Mouse (Mus musculus): Measurements from ENCODE around the gene Aldh1a1.
"Not testable (repeated sequence)": the region's sequence is repeated elsewhere in the genome, so short reads cannot be mapped to it uniquely, and the experiment has no call there.

Aldh1a1 gene

GRCm38 (mm10) chr19:20492491-20492890 lies at the start of gene Aldh1a1:
Aldh1a1 (plus strand) TSS chr19:20492715.
- no peak for DNase-seq

- DNase-seq = no peak
Observed at GRCm38 (mm10) chr19:20447807-20448206, 44.7 kb upstream of the Aldh1a1 start.

- DNase-seq = no peak
Observed at GRCm38 (mm10) chr19:20449546-20449945, 43.0 kb upstream of the Aldh1a1 start.

DNA sequence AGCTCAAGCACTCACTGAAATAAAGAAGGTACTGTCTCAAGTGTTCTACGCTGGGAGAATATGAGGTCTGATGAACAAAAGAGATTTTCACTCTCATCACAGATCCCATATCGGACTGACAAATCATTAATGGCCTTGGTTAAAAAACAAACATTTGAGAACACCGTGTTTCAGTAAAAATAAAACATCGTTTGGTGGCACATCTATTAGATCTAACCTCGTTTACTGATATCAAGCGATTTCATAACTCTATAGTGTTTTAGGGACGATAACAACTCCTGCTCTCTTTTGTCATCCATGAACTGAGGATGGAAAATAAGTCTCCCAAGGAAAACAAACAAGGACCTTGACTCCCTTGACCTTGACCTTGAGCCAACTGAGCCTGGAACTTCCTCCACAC lies 41.5 kb upstream of the Aldh1a1 start:
- no peak for DNase-seq

GRCm38 (mm10) chr19:20484497-20484896 lies 8.0 kb upstream of the Aldh1a1 start:
- no peak for DNase-seq

- DNase-seq = no peak
Observed at GRCm38 (mm10) chr19:20491950-20492349, 565 bp upstream of the Aldh1a1 start.

GRCm38 (mm10) chr19:20496476-20496875 lies 4.0 kb downstream of the Aldh1a1 start:
- no peak for DNase-seq

GRCm38 (mm10) chr19:20505359-20505758 lies 12.8 kb downstream of the Aldh1a1 start:
- DNase-seq = no peak

DNA sequence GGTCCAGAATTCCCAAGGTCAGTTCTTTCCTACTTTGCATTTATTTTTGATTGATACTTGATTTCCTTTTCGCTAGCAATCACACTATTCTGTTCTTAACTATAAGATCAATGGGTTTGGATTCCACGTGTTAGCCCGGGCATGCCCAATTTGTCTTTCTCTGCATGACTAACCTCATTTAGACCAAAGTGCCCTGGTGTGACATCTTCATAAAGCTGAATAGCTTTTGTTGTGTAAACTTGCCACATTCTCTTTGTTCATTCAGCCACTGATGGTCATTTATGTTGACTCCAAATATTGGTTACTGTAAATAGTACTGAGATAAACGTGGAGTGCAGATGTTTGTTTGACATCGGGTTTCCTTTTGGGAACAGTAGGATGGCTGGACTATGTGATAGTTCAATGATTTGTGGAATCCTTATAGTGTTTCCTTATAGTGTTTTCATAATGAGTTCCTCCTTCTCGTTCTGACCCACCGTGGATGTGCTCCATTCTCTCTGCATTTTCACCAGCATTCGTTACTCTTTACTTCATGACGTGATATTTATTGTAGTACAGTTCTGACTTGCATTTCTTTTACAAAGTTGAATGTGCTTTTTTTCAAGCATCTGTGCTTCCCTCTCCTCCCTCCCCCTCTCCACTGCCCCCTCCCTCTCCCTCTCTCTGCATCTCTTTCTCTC lies 14.6 kb downstream of the Aldh1a1 start:
- no peak for DNase-seq

- DNase-seq = no peak
Observed at GRCm38 (mm10) chr19:20508609-20509008, 16.1 kb downstream of the Aldh1a1 start.

GRCm38 (mm10) chr19:20511971-20512370 lies 19.5 kb downstream of the Aldh1a1 start:
- no peak for DNase-seq

DNA sequence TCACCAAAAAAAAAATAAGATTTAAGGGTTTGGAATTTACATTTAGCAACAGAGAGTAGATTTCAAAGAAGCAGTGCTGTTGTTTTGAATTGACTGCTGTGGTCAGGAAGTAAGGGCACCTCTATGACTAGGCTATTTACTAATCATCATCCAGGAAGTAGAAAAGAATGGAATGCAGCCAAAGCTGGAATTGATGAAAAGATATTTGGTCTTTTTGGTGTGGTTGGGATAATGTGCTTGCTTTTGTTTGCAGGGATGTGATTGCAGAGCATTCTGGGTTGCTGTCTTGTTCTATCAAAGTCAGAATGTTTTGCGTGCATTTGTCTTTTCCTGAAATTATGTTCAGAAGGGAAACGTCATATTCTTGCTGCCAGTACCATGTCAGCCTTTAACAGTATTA lies 20.7 kb downstream of the Aldh1a1 start:
- DNase-seq = no peak

- no peak for DNase-seq
Observed at GRCm38 (mm10) chr19:20513688-20514361, 21.3 kb downstream of the Aldh1a1 start.

DNA sequence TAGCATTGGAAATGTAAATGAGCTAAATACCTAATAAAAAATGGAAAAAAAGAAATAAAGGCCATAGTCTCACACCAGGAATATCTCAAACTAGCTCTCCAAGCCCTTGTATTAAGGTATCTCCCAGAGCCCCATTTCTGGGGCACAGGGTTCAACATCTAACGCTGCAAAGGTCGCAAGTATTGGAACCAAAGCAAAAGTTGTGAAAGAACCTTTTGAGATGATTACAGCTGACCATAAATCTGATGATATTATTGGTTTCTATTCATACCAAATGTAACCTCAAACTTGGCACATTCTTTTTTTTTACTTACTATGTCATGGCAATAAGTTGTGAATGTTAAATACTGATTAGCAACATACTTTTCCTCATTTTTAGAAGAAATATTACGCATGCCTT lies 24.0 kb downstream of the Aldh1a1 start:
- no peak for DNase-seq

DNA sequence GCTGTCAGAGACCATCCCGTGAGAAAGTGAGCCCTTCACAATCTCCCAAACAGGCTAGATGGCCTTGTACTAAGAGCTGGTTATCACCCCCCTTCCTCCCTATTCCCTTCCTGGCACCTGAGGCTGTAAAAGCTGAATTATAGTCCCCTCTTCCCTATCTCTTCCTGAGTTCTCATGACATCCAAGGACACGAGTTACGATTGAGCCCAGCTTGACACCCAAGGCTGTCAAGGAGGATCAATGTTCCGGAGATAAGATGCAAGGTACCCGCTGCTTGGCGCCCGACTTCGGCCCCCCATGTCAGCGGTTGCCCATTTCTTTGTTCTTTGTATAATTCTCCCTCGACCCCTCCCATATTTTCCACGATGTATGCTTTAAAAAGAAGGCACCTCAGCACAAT lies 36.6 kb downstream of the Aldh1a1 start:
- DNase-seq = not testable (repeated sequence)

DNA sequence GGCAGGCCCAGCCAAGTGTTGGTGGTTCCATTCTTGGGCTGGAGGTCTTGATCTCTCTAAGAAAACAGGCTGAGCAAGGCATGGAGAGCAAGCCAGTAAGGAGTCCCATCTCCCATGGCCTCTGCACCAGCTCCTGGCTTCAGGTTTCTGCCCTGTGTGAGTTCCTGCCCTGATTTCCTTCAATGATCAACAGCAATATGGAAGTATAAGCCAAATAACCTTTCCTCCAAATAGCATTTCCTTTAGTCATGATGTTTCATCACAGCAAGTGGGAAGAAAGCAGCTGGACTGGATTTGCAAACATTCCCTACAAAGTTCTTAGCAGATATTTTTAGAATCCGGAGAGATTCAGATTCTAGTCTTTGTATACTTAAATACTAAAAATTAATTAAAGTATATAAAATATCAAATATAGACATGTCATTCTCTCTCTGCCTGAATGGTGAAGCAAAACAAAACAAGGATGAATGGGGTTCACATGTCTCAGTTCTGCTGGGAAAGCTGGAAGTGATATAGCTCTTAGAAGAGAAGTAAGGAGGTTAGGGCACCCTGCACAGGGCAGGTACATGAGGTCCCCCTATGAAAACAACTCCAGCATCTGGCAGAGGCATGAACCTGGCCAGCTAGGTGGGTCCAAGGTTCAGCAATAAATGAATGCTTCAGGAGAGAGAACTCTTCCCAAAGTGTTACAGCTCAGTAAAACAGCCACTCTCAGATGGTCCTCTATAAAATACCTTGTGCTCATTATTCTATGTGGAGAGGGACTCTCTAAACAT lies 37.6 kb downstream of the Aldh1a1 start:
- DNase-seq = no peak

DNA sequence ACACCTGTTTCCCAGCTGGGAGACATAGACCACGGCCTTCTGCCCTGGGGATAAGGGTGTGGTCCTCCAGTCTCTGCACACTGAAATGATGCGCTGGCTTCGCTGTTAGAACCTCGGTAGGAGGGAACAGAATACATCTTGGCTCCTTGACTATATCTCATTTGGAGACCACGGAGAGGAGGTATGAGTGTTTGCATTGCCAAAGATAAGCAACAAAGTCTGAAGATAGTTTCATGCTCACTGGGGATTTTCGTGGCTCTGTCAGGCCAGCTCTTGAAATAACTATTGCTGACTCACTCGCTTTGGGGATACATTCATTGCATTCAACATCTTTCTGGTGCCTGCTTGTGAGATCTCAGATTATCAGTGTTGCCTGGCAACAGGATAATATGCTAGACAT lies 44.0 kb downstream of the Aldh1a1 start:
- no peak for DNase-seq

DNA sequence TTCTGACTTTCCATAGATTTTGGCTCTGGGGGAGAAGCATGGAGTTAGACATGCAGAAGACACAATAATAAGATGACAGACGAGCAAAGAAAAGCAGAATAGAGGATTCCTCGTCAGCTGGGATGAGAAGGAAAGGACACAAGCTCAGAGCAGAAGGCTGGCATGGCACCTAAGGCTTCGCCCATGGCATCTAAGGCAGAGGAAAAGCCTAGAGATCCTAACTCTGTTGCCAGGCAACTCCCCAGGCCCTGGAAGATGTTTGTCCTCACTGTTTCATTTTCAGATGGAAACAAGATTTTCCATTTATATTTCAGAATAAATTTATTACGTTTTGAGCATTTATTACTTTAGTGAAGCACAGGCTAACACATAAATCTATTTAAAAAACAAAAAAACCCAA lies 48.5 kb downstream of the Aldh1a1 start:
- no peak for DNase-seq

DNA sequence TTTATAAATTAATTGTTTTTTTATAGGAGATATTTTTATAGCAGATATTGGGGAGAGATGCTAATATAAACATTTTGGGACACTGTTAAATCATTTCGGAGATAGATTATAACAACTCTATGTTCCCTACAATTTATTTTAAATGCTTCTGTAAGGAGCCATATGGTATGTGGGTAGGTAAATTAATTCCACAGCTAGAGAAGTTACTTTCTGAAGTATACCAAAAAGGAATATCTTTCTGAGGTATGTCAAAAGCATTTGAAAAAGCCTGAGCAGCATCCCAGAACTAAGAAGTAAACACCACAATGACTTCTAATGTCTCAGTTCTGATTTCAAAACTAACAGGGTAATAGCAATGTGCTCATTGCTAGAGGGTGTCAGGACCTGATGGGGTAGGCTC lies 49.4 kb downstream of the Aldh1a1 start:
- DNase-seq = no peak

- no peak for DNase-seq
Observed at GRCm38 (mm10) chr19:20543816-20544215, 51.3 kb downstream of the Aldh1a1 start.

GRCm38 (mm10) chr19:20544941-20545340 lies 52.4 kb downstream of the Aldh1a1 start:
- no peak for DNase-seq

DNA sequence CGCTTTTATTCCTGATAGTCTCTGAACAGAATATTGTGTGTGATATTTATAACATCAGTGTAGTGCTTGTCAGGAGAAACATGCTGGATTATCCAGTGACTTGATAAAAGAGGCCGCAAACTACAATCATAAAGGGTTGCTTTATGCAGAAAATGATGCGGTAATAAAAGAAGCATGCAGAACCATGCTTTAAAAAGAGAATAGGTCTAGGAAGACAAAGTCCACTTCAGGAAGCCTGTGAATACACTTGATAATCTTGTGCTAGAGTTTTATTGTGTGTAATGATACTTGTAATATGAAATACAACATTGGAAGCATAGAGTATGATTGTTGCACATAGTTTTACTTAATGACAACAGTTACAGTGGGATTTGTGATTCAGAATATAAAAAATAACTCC lies 54.5 kb downstream of the Aldh1a1 start:
- DNase-seq = no peak

DNA sequence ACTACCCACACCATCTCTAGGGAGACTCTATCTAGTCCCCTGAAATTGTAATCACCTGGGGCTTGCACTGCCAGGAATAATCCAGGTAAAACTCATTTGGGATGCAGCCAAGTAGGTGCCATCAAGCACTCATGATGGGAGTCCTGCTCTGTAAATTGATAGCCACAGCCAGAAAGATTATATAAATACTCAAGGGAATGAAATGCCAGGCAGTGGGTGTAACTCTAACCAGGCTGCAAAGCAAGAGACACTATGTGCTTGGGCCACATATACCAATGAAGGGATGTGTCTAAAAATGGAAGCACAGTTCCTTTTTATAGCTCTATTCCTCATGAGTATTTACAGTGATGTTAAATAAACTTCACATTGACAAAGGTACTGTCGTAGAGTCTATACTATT lies 56.9 kb downstream of the Aldh1a1 start:
- DNase-seq = no peak

DNA sequence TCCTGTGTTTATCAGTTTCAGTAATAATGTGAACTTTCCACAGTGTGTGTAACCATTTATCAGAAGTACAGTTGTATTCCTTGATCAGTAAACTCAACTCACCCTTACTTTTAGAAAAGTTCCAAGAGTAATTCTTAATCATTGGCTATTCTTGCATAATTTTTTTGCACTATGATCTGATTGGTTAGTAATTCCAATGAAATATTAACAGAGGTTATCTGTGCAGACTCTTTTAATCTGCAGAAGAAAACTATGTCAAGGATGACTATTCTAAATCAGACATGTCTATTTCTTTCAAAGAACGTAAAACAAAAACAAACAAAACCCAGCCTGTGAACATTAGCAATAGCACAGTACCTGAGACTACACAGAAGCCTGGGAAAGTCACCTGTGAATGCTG lies 62.9 kb downstream of the Aldh1a1 start:
- no peak for DNase-seq
